Mouse (Mus musculus) erythroblast, embryonic 14.5 days (primary cell): Measurements from ENCODE around the gene Sap18.

ENCODE experiments used
- GATA1 ChIP-seq: IDR thresholded peaks from 2 replicates; pipeline ENCODE4 v1.6.1; 2012; ENCODE audit warnings: low read length, inconsistent platforms, mixed read lengths
- TAL1 ChIP-seq: IDR thresholded peaks from 3 replicates; pipeline ENCODE4 v1.6.1; 2012; ENCODE audit warnings: low read length, inconsistent platforms, mixed read lengths

GRCm38 (mm10) chr14:57848646-57849045 lies 50.7 kb downstream of the Sap18 start:
- TF ChIP-seq TAL1 = no peak
- TF ChIP-seq GATA1 = no peak
